Mouse (Mus musculus): ENCODE data around the gene Rpl12.

GRCm38 (mm10) chr2:32914896-32915295 lies 46.5 kb upstream of the Rpl12 start:
- TF ChIP-seq POLR2A (IDR thresholded peaks at IDR 0.05; ENCODE audit: borderline replicate concordance, extremely low read depth, insufficient read depth, insufficient read length, poor library complexity, severe bottlenecking) (no peak), CTCF (IDR thresholded peaks at IDR 0.05; ENCODE audit: borderline replicate concordance, extremely low read depth, insufficient read depth, insufficient read length) (no peak)
